Mouse (Mus musculus): ENCODE measurements around the gene Rpl13. TPM values are rescaled to one million over a fixed set of nuclear protein-coding genes. Genes with fewer than 3 reads are reported as not detected.
A peak's percentile ranks its signal among the peaks of the same experiment; 100 is the strongest.

Gene Rpl13
- total RNA-seq, 2 experiments from 2014 or later = 328 to 417 TPM

DNA sequence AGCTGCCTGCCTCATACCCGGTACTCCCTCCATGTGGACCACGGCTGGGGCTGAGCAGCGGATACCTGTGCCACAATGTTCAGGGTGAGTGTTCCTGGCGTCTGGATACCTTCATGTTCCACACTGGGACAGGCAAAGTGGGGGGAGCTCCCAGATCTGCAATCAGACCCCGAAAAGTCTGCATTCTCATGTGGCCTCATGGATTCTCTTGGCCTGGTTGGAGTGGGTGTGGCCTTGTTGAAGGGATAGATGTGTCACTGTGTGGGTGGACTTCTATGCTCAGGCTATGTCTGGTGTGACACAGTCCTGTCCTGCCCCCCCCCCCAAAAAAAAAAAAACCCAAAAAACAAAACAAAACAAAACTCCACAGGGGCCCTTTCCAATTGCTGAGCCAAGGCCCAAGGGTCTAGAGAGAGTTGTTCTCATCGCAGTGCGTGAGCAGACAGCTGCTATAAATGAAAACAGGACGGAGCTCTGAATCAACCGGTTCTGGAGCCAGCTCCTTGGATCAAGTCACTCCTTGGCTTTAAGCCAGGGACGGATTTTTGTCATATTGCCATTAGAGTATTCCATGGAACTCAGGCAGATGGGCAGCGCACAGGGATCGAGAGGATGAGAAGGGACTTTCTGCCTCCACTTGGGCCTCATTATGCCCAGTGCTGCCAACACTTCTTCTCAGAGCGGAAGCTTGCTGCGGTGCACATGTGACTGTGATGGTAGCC, 39.8 kb downstream of the Rpl13 start:
- intact Hi-C loops (cut with DNase I) = no loop called here
- peak; percentile 56 to 83 for DNase-seq

DNA sequence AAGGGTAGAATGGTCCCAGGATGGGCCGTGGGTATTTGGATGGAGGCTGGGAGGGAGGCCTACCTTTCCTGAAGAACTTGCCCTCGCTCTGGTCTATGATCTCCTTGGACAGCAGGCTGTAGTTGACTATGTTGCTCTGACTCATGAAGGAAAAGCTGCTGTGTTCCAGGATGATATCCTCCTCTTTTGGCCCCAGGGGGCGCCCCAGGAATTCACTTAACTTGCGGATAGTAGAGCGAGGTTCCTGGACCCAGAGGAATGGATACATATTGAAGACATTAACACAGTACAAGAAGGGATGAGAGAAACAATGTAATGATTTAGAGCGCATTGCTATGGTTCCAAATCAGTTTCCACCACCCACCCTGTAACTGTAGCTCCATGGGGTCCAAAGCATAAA, 43.1 kb downstream of the Rpl13 start:
- DNase-seq = peak; percentile 40 to 73
- intact Hi-C loops (cut with DNase I) = loop anchor here (5.0 kb wide), 1 partner anchor 42 kb away; the partner anchor contains the start of gene Dpep1

DNA sequence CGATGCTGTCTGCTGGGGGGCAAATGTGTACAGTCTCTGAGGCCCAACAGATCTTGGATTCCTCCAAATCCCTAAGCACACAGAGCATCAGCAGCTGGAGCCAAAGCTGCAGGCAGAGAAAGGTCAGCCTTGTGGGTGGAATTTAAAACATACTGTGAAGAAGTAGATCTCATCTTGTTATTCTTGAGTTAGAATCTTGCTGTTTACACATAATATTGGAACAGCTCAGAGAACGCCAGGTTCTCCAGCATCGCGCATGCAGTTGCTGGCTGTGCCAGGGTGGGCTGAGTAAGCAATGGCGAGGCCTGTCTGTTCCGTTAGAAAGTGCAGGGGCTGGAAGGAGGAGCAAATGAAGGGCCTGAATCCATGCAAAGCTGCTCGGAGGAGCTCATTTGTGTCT, 44.2 kb downstream of the Rpl13 start:
- DNase-seq = peak in 1 of 2 experiments; percentile 37

DNA sequence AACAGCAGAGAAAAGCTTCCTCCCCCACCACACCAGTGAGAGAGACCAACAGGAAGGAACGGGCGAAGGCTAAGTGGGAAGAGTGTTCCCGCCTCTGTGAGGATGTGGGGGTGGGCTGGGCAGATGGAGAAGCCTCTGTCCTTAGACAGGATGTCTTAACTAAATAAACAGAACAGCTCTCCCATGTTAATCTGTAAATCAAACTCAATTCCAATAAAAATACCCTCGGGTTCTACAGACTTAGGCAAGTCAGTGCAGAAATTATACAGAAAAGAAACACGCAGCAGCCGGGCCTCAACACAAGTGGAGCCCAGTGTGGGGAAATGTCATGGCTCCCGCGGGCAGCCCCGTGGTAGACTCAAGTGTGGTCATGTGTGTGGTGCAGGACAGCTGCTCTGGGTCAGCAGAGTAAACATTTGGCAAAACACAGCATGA, 48.6 kb downstream of the Rpl13 start:
- no peak for DNase-seq
- intact Hi-C loops (cut with DNase I) = no loop called here

More for the DNA sequence above, 44.2 kb downstream of the Rpl13 start:
- intact Hi-C loops (cut with DNase I) = loop anchor here (5.0 kb wide), 1 partner anchor 41 kb away; the partner anchor contains the start of gene Dpep1

Small RNA genes lying within 50 kb of the gene (microRNA-seq; reads per million reads assigned to microRNA genes)
- gene Mir7079 = 0 reads per million in 2 experiments
- gene Mir7080 = 0 to 0.72 reads per million in 2 experiments

Other genes with a start within 250 kb of the Rpl13 start
- 10 to 100 TPM; 47.4 to 55.4 TPM for gene Ankrd11, start 60.1 kb upstream of the Rpl13 start, total RNA-seq (2021)
- 10 to 100 TPM; 60.6 to 71.8 TPM for gene Spg7, start 39.4 kb upstream of the Rpl13 start, total RNA-seq (2021)
- under 1 TPM in 1 of 2 experiments, not detected in 1; 0.23 TPM for gene Cpne7, start 15.0 kb downstream of the Rpl13 start, total RNA-seq (2021)
- gene Sult5a1, start 56.0 kb downstream of the Rpl13 start, total RNA-seq (2021) = 1 to 10 TPM; 2.8 to 3.0 TPM
- 10 to 100 TPM; 11.7 to 14.6 TPM for gene Dpep1, start 83.9 kb downstream of the Rpl13 start, total RNA-seq (2021)
- 10 to 100 TPM; 47.8 to 49.7 TPM for gene Chmp1a, start 110.4 kb downstream of the Rpl13 start, total RNA-seq (2021)
- gene Spata33, start 110.5 kb downstream of the Rpl13 start, total RNA-seq (2021) = 1 to 10 TPM in 1 of 2 experiments, under 1 TPM in 1; 0.72 to 1.2 TPM
- gene Cdk10, start 122.5 kb downstream of the Rpl13 start, total RNA-seq (2021) = 10 to 100 TPM; 10.6 to 12.7 TPM
- 1 to 10 TPM; 1.3 to 1.4 TPM for gene Spata2l, start 133.9 kb downstream of the Rpl13 start, total RNA-seq (2021)
- gene Zfp276, start 151.8 kb downstream of the Rpl13 start, total RNA-seq (2021) = 1 to 10 TPM; 5.0 to 5.1 TPM
- gene Vps9d1, start 152.0 kb downstream of the Rpl13 start, total RNA-seq (2021) = 10 to 100 TPM; 16.3 to 17.8 TPM
- gene Fanca, start 216.2 kb downstream of the Rpl13 start, total RNA-seq (2021) = under 1 TPM; 0.28 to 0.42 TPM
- under 1 TPM in 1 of 2 experiments, not detected in 1; 0.27 TPM for gene Spire2, start 230.4 kb downstream of the Rpl13 start, total RNA-seq (2021)

Measured in gastrocnemius, postnatal 36 days (tissue).